ENCODE assay signal across 22 mouse cellular contexts in genomic region chr13:120070878-120071277, GRCm38 (mm10). TPM values are rescaled to one million over a fixed set of nuclear protein-coding genes. Genes with fewer than 3 reads are reported as not detected.
ATAC-seq lines count a peak whose summit lies in the region.
"Not testable (repeated sequence)": the region's sequence is repeated elsewhere in the genome, so short reads cannot be mapped to it uniquely, and the experiment has no call there.
"Had no signal": no experiment of that assay in that cellular context is flagged by ENCODE, and none has a peak within 500 bp of the region (broad histone marks: within the 10 kb centered on the region; RNA-seq: fewer than 3 reads in every experiment).

No protein-coding gene starts in this region.

- not testable (repeated sequence) for H3K4me2 ChIP-seq in hindbrain, embryonic 16.5 days (ENCODE audit: low read length); kidney, embryonic 14.5 days (replicated peaks; ENCODE audit: low read depth, low read length); midbrain, embryonic 15.5 days; neural tube, embryonic 12.5 days (replicated peaks)

- H3K27ac ChIP-seq in hindbrain, embryonic 16.5 days (ENCODE audit: low read depth, low read length); kidney, embryonic 14.5 days (ENCODE audit: low read depth, low read length); midbrain, embryonic 15.5 days; neural tube, embryonic 12.5 days: not testable (repeated sequence)

- H3K4me1 ChIP-seq in hindbrain, embryonic 16.5 days (ENCODE audit: control insufficient read depth, insufficient read depth, low read depth, low read length); kidney, embryonic 14.5 days (ENCODE audit: control insufficient read depth, insufficient read depth, low read length); midbrain, embryonic 15.5 days; neural tube, embryonic 12.5 days: not testable (repeated sequence)

- H3K27me3 ChIP-seq in hindbrain, embryonic 16.5 days (replicated peaks; ENCODE audit: control insufficient read depth, insufficient read depth, low read length); kidney, embryonic 14.5 days (ENCODE audit: control insufficient read depth, insufficient read depth, low read length); midbrain, embryonic 15.5 days (replicated peaks); neural tube, embryonic 12.5 days (replicated peaks): not testable (repeated sequence)

- H3K9ac ChIP-seq in hindbrain, embryonic 16.5 days (ENCODE audit: low read depth, low read length); kidney, embryonic 14.5 days (ENCODE audit: low read depth, low read length); midbrain, embryonic 15.5 days; neural tube, embryonic 12.5 days: not testable (repeated sequence)

- H3K36me3 ChIP-seq in hindbrain, embryonic 16.5 days (ENCODE audit: control insufficient read depth, insufficient read depth, low read length); kidney, embryonic 14.5 days (ENCODE audit: control insufficient read depth, insufficient read depth, low read length); midbrain, embryonic 15.5 days (replicated peaks); neural tube, embryonic 12.5 days: not testable (repeated sequence)

- ATAC-seq in common myeloid progenitor, adult 5-6 weeks (replicated peaks; ENCODE audit: low read depth, poor library complexity, severe bottlenecking), result peak; percentile 90
- ATAC-seq in frontal cortex, adult (ENCODE audit: low TSS enrichment), result peak; percentile 80
- peak; percentile 52; the same call in 1 of the 2 replicates for ATAC-seq in hindbrain, embryonic 16.5 days
- peak; percentile 4; the same call in 1 of the 2 replicates for ATAC-seq in kidney, embryonic 14.5 days (ENCODE audit: low FRiP score, low TSS enrichment)
- ATAC-seq in megakaryocyte-erythroid progenitor cell, adult 5-6 weeks (replicated peaks; ENCODE audit: low FRiP score, low TSS enrichment, poor library complexity, severe bottlenecking), result peak; percentile 80
- peak; percentile 58; the same call in 1 of the 2 replicates for ATAC-seq in midbrain, embryonic 15.5 days (replicated peaks)
- peak; percentile 41; the same call in 1 of the 2 replicates for ATAC-seq in neural tube, embryonic 12.5 days (ENCODE audit: low FRiP score, low read depth)

- not testable (repeated sequence) for H3K9me3 ChIP-seq in hindbrain, embryonic 16.5 days (ENCODE audit: control insufficient read depth, low read length); kidney, embryonic 14.5 days (ENCODE audit: control insufficient read depth, low read length); midbrain, embryonic 15.5 days; neural tube, embryonic 12.5 days

- WGBS in hindbrain, embryonic 16.5 days, result no CpG with 5 or more reads among the region's 13 CpGs
- WGBS in kidney, embryonic 14.5 days, result no CpG with 5 or more reads among the region's 13 CpGs
- WGBS in midbrain, embryonic 15.5 days, result no CpG with 5 or more reads among the region's 13 CpGs
- WGBS in neural tube, embryonic 12.5 days, result no CpG with 5 or more reads among the region's 13 CpGs

- H3K4me3 ChIP-seq in hindbrain, embryonic 16.5 days (ENCODE audit: low read length); kidney, embryonic 14.5 days (ENCODE audit: low read length); midbrain, embryonic 15.5 days; neural tube, embryonic 12.5 days: not testable (repeated sequence)

RNA-seq across cellular contexts. Expression of gene Gm21188, which starts 18.9 kb away (rescaled TPM):
- 1.7 and 2.2 TPM in 2 replicates for total RNA-seq in common myeloid progenitor, adult 5-6 weeks (2017)
- polyA plus RNA-seq in hindbrain, embryonic 16.5 days (2015; fragmentation: Nextera tagmentation; extraction: Ambion mirVana), result not detected in 2 replicates
- not detected in 2 replicates for polyA plus RNA-seq in kidney, embryonic 14.5 days (2014; fragmentation: Nextera tagmentation; extraction: Ambion mirVana)
- total RNA-seq in megakaryocyte-erythroid progenitor cell, adult 5-6 weeks (2014; fragmentation: Nextera tagmentation), result 3.7 TPM in 1 of 2 replicates, not detected in the other
- 0.99 TPM in 1 of 2 replicates, not detected in the other for total RNA-seq in megakaryocyte-erythroid progenitor cell, adult 5-6 weeks (2017)
- not detected in 2 replicates for polyA plus RNA-seq in midbrain, embryonic 15.5 days (2015; fragmentation: Nextera tagmentation; extraction: Ambion mirVana)
- polyA plus RNA-seq in neural tube, embryonic 12.5 days (2016; fragmentation: Nextera tagmentation; extraction: Ambion mirVana), result not detected in 2 replicates
- total RNA-seq: ES-E14 had no signal
- polyA plus RNA-seq: cerebellum, adult 2 months; embryonic facial prominence, embryonic 11.5 days; embryonic facial prominence, embryonic 15.5 days; erythroblast, embryonic 14.5 days; forebrain, embryonic 10.5 days; forebrain, embryonic 16.5 days; heart, embryonic 13.5 days; hindbrain, embryonic 13.5 days had no signal

RNA-seq across cellular contexts. Expression of gene Gm36079, which starts 44.1 kb away (rescaled TPM):
- total RNA-seq in common myeloid progenitor, adult 5-6 weeks (2017), result not detected in 2 replicates
- not detected in 2 replicates for polyA plus RNA-seq in hindbrain, embryonic 16.5 days (2015; fragmentation: Nextera tagmentation; extraction: Ambion mirVana)
- not detected in 2 replicates for polyA plus RNA-seq in kidney, embryonic 14.5 days (2014; fragmentation: Nextera tagmentation; extraction: Ambion mirVana)
- not detected in 2 replicates for total RNA-seq in megakaryocyte-erythroid progenitor cell, adult 5-6 weeks (2014; fragmentation: Nextera tagmentation)
- not detected in 2 replicates for total RNA-seq in megakaryocyte-erythroid progenitor cell, adult 5-6 weeks (2017)
- polyA plus RNA-seq in midbrain, embryonic 15.5 days (2015; fragmentation: Nextera tagmentation; extraction: Ambion mirVana), result not detected in 2 replicates
- polyA plus RNA-seq in neural tube, embryonic 12.5 days (2016; fragmentation: Nextera tagmentation; extraction: Ambion mirVana), result not detected in 2 replicates
- total RNA-seq: adrenal gland, adult 8-10 months; adrenal gland, postnatal 36 days; ES-E14; gastrocnemius, adult 2 months; gastrocnemius, postnatal 25 days; heart, postnatal 36 days had no signal
- polyA plus RNA-seq: cerebellum, adult 2 months; embryonic facial prominence, embryonic 11.5 days; embryonic facial prominence, embryonic 15.5 days; erythroblast, embryonic 14.5 days; forebrain, embryonic 10.5 days; forebrain, embryonic 16.5 days; heart, embryonic 13.5 days; heart, postnatal 0 days; hindbrain, embryonic 13.5 days had no signal

Comparison
In these comparisons a context has a peak if more than half of its experiments do, and no peak if none do; other contexts are left out.
1. ATAC-seq: peak in every context shown above with its lines; median percentile 90 in common myeloid progenitor, adult 5-6 weeks; 80 in frontal cortex, adult; 80 in megakaryocyte-erythroid progenitor cell, adult 5-6 weeks; 58 in midbrain, embryonic 15.5 days; 52 in hindbrain, embryonic 16.5 days; 41 in neural tube, embryonic 12.5 days; 4 in kidney, embryonic 14.5 days.